Mouse (Mus musculus) spleen, adult 2 months (tissue): ENCODE data around the gene 2810459M11Rik.

Experiments
- CTCF ChIP-seq: fragments of 200-500 bp; IDR thresholded peaks from 2 replicates; pipeline ENCODE4 v1.5.1; 2011; ENCODE audit warnings: mild to moderate bottlenecking, inconsistent platforms; ENCODE audit not compliant: insufficient read depth, insufficient read length, insufficient replicate concordance; ENCODE audit errors: extremely low read depth
- POLR2A ChIP-seq: fragments of 200-500 bp; IDR thresholded peaks from 2 replicates; pipeline ENCODE4 v1.6.1; 2011; ENCODE audit warnings: low read depth, low read length, inconsistent platforms

GRCm38 (mm10) chr1:86018235-86019055 lies 27.2 kb upstream of the 2810459M11Rik start:
- peak; percentile 11; the same call in 1 of the 2 replicates for TF ChIP-seq CTCF
- TF ChIP-seq POLR2A, result no peak
